Mouse (Mus musculus) liver, embryonic 13.5 days (tissue): ENCODE data around the gene Dus1l. TPM values are rescaled to one million over a fixed set of nuclear protein-coding genes. Genes with fewer than 3 reads are reported as not detected.
"Not testable (repeated sequence)": the region's sequence is repeated elsewhere in the genome, so short reads cannot be mapped to it uniquely, and the experiment has no call there.

Experiments
- ATAC-seq: fragments of 200-750 bp; cut with Nextera tagmentation; 2 replicates; pipeline ENCODE4 v1.8.0; 2017; ENCODE audit warnings: low read depth, mild to moderate bottlenecking, moderate number of reproducible peaks, moderate library complexity
- DNase-seq: peaks from one replicate; pipeline ENCODE4 v3.0.0; 2022
- H3K27ac ChIP-seq: fragments of 300-500 bp; sonication (generic); 2 replicates; pipeline ENCODE4 v1.5.1; 2015; ENCODE audit warnings: moderate library complexity, mild to moderate bottlenecking, inconsistent platforms
- H3K27me3 ChIP-seq: fragments of 300-500 bp; sonication (generic); 2 replicates; pipeline ENCODE4 v1.6.1; 2015; ENCODE audit warnings: mild to moderate bottlenecking, inconsistent platforms
- H3K36me3 ChIP-seq: fragments of 300-500 bp; sonication (generic); 2 replicates; pipeline ENCODE4 v1.6.1; 2015; ENCODE audit warnings: mild to moderate bottlenecking, inconsistent platforms
- H3K4me1 ChIP-seq: fragments of 300-500 bp; sonication (generic); replicated peaks from 2 replicates; pipeline ENCODE4 v1.6.1; 2015; ENCODE audit warnings: inconsistent platforms
- H3K4me2 ChIP-seq: fragments of 300-500 bp; sonication (generic); 2 replicates; pipeline ENCODE4 v1.6.1; 2015; ENCODE audit warnings: inconsistent platforms, mild to moderate bottlenecking, moderate library complexity
- H3K4me3 ChIP-seq: fragments of 300-500 bp; sonication (generic); replicated peaks from 2 replicates; pipeline ENCODE4 v1.5.1; 2015; ENCODE audit warnings: mild to moderate bottlenecking, inconsistent platforms
- H3K9ac ChIP-seq: fragments of 300-500 bp; sonication (generic); 2 replicates; pipeline ENCODE4 v1.6.1; 2015; ENCODE audit warnings: mild to moderate bottlenecking, inconsistent platforms
- H3K9me3 ChIP-seq: fragments of 300-500 bp; sonication (generic); replicated peaks from 2 replicates; pipeline ENCODE4 v1.6.1; 2016; ENCODE audit warnings: inconsistent platforms
- WGBS: fragments of 180-500 bp; shearing (Covaris S2); methylation state at CpG from one replicate; pipeline ENCODE4 v1.1.7; 2015; ENCODE audit not compliant: insufficient replicate concordance; 5-methylcytosine and 5-hydroxymethylcytosine counted together
- polyA plus RNA-seq: library from polyadenylated mRNA; unstranded; fragments of >200 nt; fragmentation: Nextera tagmentation; extraction: Ambion mirVana; gene quantifications from 2 replicates; pipeline ENCODE4 v1.2.1, GENCODE M21; 2015

Gene Dus1l
- polyA plus RNA-seq, 1 experiment from 2014 or later: 86.2 TPM

DNA sequence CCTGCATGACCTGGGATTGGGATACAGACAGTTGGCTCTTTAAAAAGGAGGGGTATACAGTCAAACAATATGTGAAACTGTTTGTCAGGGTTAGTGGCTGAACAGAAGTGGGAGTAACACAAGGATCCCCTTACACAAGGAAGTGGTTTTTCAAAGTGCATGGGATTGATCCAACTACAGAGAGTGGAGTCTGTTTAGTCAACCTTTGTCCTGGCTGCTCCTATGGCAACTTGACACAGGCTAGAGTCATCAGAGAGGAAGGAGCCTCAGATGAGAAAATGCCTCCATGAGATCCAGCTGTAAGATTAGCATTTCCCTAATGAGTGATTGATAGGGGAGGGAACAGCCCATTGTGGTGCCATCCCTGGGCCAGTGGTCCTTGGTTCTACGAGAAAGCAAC, 28.0 kb downstream of the Dus1l start:
- Histone ChIP-seq H3K27me3 (peaks cover 11% of the 10 kb centered on the region), H3K27ac (no peak overlapping the region), H3K36me3 (no peaks in the 10 kb centered on the region), H3K4me3 (no peak overlapping the region), H3K9ac (no peak overlapping the region), H3K4me2 (no peak overlapping the region), H3K9me3 (no peaks in the 10 kb centered on the region), H3K4me1 (peaks cover 3% of the 10 kb centered on the region; the same call in 1 of the 2 replicates)
- no peak for ATAC-seq
- no peak for DNase-seq
- 60% methylated on average over 1 of the region's 1 CpGs for WGBS

DNA sequence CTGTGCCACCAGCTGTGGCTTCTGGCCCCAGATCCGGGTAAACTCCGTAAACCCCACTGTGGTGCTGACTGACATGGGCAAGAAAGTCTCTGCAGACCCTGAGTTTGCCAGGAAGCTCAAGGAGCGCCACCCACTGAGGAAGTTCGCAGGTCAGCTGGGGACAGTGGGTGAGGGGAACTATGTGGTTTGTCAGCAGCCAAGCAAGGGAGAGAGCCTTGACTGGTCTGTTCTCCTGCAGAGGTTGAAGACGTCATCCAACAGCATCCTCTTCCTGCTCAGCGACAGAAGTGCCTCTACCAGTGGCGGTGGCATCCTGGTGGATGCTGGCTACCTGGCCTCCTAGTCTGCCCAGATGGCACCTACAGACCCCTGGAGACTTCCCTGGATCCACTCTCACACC, 29.2 kb downstream of the Dus1l start:
- not testable (repeated sequence) for H3K27ac ChIP-seq, H3K9me3 ChIP-seq, H3K4me1 ChIP-seq, H3K9ac ChIP-seq, DNase-seq, H3K36me3 ChIP-seq, ATAC-seq, H3K4me2 ChIP-seq, H3K4me3 ChIP-seq
- WGBS: 25% methylated on average over 4 of the region's 7 CpGs
- H3K27me3 ChIP-seq: peaks cover 21% of the 10 kb centered on the region

- not testable (repeated sequence) for H3K9ac ChIP-seq, DNase-seq, H3K27ac ChIP-seq, H3K36me3 ChIP-seq, H3K4me3 ChIP-seq, H3K4me2 ChIP-seq, H3K4me1 ChIP-seq
- 0 out of 2 replicates have a peak, but pooled peaks have one; percentile 34 for ATAC-seq
- Histone ChIP-seq H3K9me3 (peaks cover 14% of the 10 kb centered on the region), H3K27me3 (peaks cover 30% of the 10 kb centered on the region)
- WGBS: 11% methylated on average over 11 of the region's 23 CpGs
Observed at GRCm38 (mm10) chr11:120763121-120763999, 32.8 kb downstream of the Dus1l start.

- not testable (repeated sequence) for H3K4me2 ChIP-seq
Observed at GRCm38 (mm10) chr11:120762672-120763041, 33.5 kb downstream of the Dus1l start, which contains the start of gene Hmga1b. Hmga1b (plus strand) TSS chr11:120762794.

GRCm38 (mm10) chr11:120761811-120762671, 34.2 kb downstream of the Dus1l start:
- DNase-seq (no peak), ATAC-seq (no peak)
- no peak overlapping the region for H3K9ac ChIP-seq
- H3K36me3 ChIP-seq: no peaks in the 10 kb centered on the region
- no peaks in the 10 kb centered on the region for H3K4me1 ChIP-seq
- WGBS: 53% methylated on average over 14 of the region's 14 CpGs
- peaks cover 27% of the 10 kb centered on the region for H3K9me3 ChIP-seq
- H3K27me3 ChIP-seq: peaks cover 30% of the 10 kb centered on the region
- H3K4me2 ChIP-seq: no peak overlapping the region
- H3K4me3 ChIP-seq: no peak overlapping the region
- no peak overlapping the region for H3K27ac ChIP-seq

More at GRCm38 (mm10) chr11:120762672-120763041, 33.5 kb downstream of the Dus1l start, which contains the start of gene Hmga1b:
- ATAC-seq, H3K4me3 ChIP-seq, H3K36me3 ChIP-seq, H3K9ac ChIP-seq, DNase-seq, H3K4me1 ChIP-seq, H3K27ac ChIP-seq: not testable (repeated sequence)
- WGBS: 20% methylated on average over 14 of the region's 14 CpGs
- Histone ChIP-seq H3K27me3 (peaks cover 30% of the 10 kb centered on the region), H3K9me3 (peaks cover 21% of the 10 kb centered on the region)

GRCm38 (mm10) chr11:120760236-120760635, 36.0 kb downstream of the Dus1l start:
- H3K4me1 ChIP-seq: no peaks in the 10 kb centered on the region
- peaks cover 27% of the 10 kb centered on the region for H3K27me3 ChIP-seq
- H3K4me3 ChIP-seq: no peak overlapping the region
- no peaks in the 10 kb centered on the region for H3K36me3 ChIP-seq
- H3K9me3 ChIP-seq: peaks cover 31% of the 10 kb centered on the region
- H3K9ac ChIP-seq: no peak overlapping the region
- 79% methylated on average over 9 of the region's 9 CpGs for WGBS
- no peak overlapping the region for H3K27ac ChIP-seq
- DNase-seq (no peak), ATAC-seq (no peak)
- H3K4me2 ChIP-seq: no peak overlapping the region

- H3K27me3 ChIP-seq: no peaks in the 10 kb centered on the region
- H3K9ac ChIP-seq: no peak overlapping the region
- H3K4me1 ChIP-seq: no peaks in the 10 kb centered on the region
- no peak overlapping the region for H3K27ac ChIP-seq
- H3K9me3 ChIP-seq: no peaks in the 10 kb centered on the region
- WGBS: 62% methylated on average over 4 of the region's 4 CpGs
- DNase-seq: no peak
- H3K36me3 ChIP-seq: no peaks in the 10 kb centered on the region
- H3K4me2 ChIP-seq: no peak overlapping the region
- ATAC-seq: no peak
- no peak overlapping the region for H3K4me3 ChIP-seq
Observed at GRCm38 (mm10) chr11:120751606-120752005, 44.6 kb downstream of the Dus1l start.

DNA sequence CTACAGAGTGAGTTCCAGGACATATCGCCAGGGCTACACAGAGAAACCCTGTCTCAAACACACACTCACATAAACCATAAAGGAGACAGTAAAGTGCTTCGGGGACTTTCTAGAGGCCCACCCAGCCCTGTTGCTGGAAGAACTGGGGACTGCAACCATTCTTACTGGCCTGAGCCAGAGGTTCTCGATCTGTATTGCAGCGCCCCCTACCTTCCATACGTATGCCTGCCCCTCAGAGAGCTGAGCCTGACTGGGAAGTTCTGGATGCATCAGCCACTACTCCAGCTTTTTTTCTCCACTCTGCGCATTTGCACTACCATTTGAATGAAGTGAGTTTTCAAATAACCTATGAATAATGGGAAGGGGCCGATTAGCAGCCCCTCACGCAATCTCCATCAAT, 46.8 kb downstream of the Dus1l start:
- no peaks in the 10 kb centered on the region for H3K4me1 ChIP-seq
- no peaks in the 10 kb centered on the region for H3K36me3 ChIP-seq
- no peaks in the 10 kb centered on the region for H3K9me3 ChIP-seq
- peak; percentile 20 for DNase-seq
- no peak overlapping the region for H3K9ac ChIP-seq
- no peak for ATAC-seq
- no peak overlapping the region for H3K27ac ChIP-seq
- WGBS: 50% methylated on average over 8 of the region's 8 CpGs
- H3K4me2 ChIP-seq: no peak overlapping the region
- H3K27me3 ChIP-seq: no peaks in the 10 kb centered on the region
- H3K4me3 ChIP-seq: no peak overlapping the region

- H3K9ac ChIP-seq: no peak overlapping the region
- 52% methylated on average over 4 of the region's 4 CpGs for WGBS
- H3K4me1 ChIP-seq: no peaks in the 10 kb centered on the region
- H3K27me3 ChIP-seq: no peaks in the 10 kb centered on the region
- no peak overlapping the region for H3K4me2 ChIP-seq
- ATAC-seq (no peak), DNase-seq (no peak)
- H3K36me3 ChIP-seq: no peaks in the 10 kb centered on the region
- no peak overlapping the region for H3K27ac ChIP-seq
- H3K4me3 ChIP-seq: no peak overlapping the region
- no peaks in the 10 kb centered on the region for H3K9me3 ChIP-seq
Observed at GRCm38 (mm10) chr11:120747974-120748373, 48.2 kb downstream of the Dus1l start.

- 58% methylated on average over 7 of the region's 7 CpGs for WGBS
- no peaks in the 10 kb centered on the region for H3K36me3 ChIP-seq
Observed at GRCm38 (mm10) chr11:120744121-120744701, 52.0 kb downstream of the Dus1l start.

DNA sequence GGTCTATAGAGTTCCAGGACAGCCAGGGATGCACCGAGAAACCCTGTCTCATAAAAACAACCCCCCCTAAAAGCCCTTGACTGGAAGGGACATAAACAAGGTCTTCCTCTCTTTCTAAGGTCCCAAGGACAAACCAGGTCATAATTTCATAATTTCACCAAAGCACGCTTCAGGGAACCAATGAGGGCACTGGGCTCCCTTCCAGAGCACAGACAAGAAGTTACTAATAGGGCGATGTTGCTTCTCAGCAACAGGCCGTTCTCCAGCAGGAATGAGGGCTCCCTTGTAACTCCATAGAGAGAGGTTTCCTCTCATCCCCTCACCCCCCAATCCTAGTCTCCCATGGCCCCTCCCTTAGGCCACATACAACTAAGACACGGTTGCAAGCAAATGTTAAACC, 55.2 kb downstream of the Dus1l start:
- WGBS: 75% methylated on average over 5 of the region's 5 CpGs

More at GRCm38 (mm10) chr11:120744121-120744701, 52.0 kb downstream of the Dus1l start:
- Histone ChIP-seq H3K4me2 (no peak overlapping the region), H3K4me3 (no peak overlapping the region), H3K9me3 (no peaks in the 10 kb centered on the region), H3K4me1 (no peaks in the 10 kb centered on the region), H3K27ac (no peak overlapping the region), H3K9ac (no peak overlapping the region), H3K27me3 (peaks cover 3% of the 10 kb centered on the region; the same call in 1 of the 2 replicates)
- no peak for ATAC-seq
- DNase-seq: no peak

More for the DNA sequence above, 55.2 kb downstream of the Dus1l start:
- Histone ChIP-seq H3K4me2 (no peak overlapping the region), H3K27ac (no peak overlapping the region), H3K9ac (no peak overlapping the region), H3K4me3 (no peak overlapping the region), H3K36me3 (no peaks in the 10 kb centered on the region), H3K4me1 (no peaks in the 10 kb centered on the region), H3K9me3 (no peaks in the 10 kb centered on the region), H3K27me3 (peaks cover 3% of the 10 kb centered on the region; the same call in 1 of the 2 replicates)
- DNase-seq: no peak
- no peak for ATAC-seq
